Mouse (Mus musculus) bone marrow, adult 2 months (tissue): ENCODE measurements around the gene Amacr. TPM values are rescaled to one million over a fixed set of nuclear protein-coding genes. Genes with fewer than 3 reads are reported as not detected.

Experiments
- H3K27ac ChIP-seq: fragments of 200-500 bp; 2 replicates; pipeline ENCODE4 v1.5.1; 2012; ENCODE audit warnings: low read depth, mild to moderate bottlenecking, control low read depth, inconsistent platforms, low read length; ENCODE audit not compliant: control insufficient read depth, poor library complexity, insufficient read depth
- H3K4me1 ChIP-seq: fragments of 200-500 bp; 2 replicates; pipeline ENCODE4 v1.6.1; 2011; ENCODE audit warnings: low read length; ENCODE audit not compliant: control insufficient read depth, insufficient read depth
- H3K4me3 ChIP-seq: fragments of 200-500 bp; replicated peaks from 2 replicates; pipeline ENCODE3; 2011; ENCODE audit warnings: mild to moderate bottlenecking, low read depth, low read length, control low read depth; ENCODE audit not compliant: control insufficient read depth
- CTCF ChIP-seq: fragments of 200-500 bp; IDR thresholded peaks from 2 replicates; pipeline ENCODE4 v1.5.1; 2011; ENCODE audit warnings: low read length, control low read depth; ENCODE audit not compliant: control insufficient read depth, insufficient read depth
- POLR2A ChIP-seq: fragments of 200-500 bp; IDR thresholded peaks from 2 replicates; pipeline ENCODE4 v1.6.1; 2011; ENCODE audit warnings: low read depth, mild to moderate bottlenecking, control low read depth, low read length, borderline replicate concordance; ENCODE audit not compliant: control insufficient read depth
- WGBS: fragments of 180-500 bp; shearing (Covaris S2); methylation state at CpG from one replicate; pipeline ENCODE4 v1.1.7; 2018; 5-methylcytosine and 5-hydroxymethylcytosine counted together
- polyA plus RNA-seq: library from polyadenylated mRNA; stranded (reverse); fragments of >200 nt; gene quantifications from 2 replicates; pipeline ENCODE4 v1.2.4, GENCODE M21; 2011; ENCODE audit warnings: low replicate concordance; ENCODE audit not compliant: missing spikeins, insufficient read depth, insufficient read length

Gene Amacr
- polyA plus RNA-seq, 1 experiment: 2.1 TPM

DNA sequence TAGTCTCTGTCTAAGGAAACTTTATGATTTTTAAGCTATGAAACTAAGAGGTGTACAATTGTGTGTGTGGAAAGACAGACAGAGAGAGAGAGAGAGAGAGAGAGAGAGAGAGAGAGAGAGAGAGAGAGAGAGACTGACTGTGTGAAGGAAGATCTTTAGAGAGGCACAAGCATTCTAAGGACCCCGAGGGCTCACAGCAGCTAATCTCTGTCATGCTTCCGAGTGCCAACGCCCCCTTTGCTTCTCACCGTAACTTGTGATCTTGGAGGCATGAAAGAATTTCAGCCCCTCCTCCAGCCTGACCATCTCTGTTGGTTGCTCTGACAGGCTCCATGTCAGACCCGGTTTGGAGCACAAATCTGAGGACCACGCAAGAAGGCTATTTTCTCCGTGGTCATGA, 18.9 kb downstream of the Amacr start, which contains the start of gene Slc45a2:
Gene Slc45a2, plus strand, starts transcription at position 301 of the 400 bp plus-strand sequence.
- no peaks in the 10 kb centered on the region for H3K4me1 ChIP-seq
- H3K27ac ChIP-seq: no peak within 1 kb of the TSS
- no peak for TF ChIP-seq POLR2A
- TF ChIP-seq CTCF: no peak
- H3K4me3 ChIP-seq: no peak within 1 kb of the TSS
- WGBS: 78% methylated on average over 7 of the region's 7 CpGs

DNA sequence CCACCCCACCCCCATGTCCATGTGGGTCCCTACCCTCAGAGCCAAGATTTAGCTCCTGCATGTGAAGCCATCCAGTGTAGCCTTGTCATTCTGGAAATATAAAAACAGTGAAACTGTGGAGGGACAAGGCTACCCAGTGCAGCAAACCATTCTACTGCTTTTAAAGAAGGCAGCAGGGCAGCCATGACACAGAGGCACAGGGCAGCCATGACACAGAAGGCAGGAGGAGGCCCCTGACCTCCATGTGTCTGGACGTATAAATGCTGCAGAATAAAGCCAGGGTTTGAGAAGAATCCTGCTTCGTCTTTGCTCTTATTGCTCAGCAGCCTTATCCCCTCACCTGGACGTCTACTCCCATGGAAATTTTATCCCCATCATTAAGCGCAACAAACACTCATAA, 22.2 kb downstream of the Amacr start:
- H3K27ac ChIP-seq: no peak overlapping the region
- no peaks in the 10 kb centered on the region for H3K4me1 ChIP-seq
- no peak overlapping the region for H3K4me3 ChIP-seq
- WGBS: 79% methylated on average over 4 of the region's 4 CpGs
- TF ChIP-seq POLR2A (no peak), CTCF (no peak)

DNA sequence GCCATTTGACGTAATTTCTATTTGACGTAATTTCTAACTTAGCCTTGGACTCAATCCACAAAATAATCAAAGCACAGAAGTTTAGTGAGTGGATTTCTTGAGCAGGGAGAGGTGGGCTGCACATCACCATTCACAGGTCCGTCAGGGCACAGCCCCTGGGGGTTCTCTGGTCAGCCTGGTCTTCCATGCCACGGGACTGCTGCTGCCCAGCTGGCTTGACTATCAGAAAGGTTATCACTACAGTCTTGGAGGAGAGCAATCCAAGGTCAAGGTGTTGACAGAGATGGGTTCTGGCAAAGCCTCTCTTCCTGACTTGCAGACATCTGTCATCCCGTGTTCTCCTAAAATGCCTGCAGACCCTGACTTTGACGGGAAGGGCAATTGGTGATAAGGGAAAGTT, 23.1 kb downstream of the Amacr start:
- whole genome bisulfite sequencing: 79% methylated on average over 6 of the region's 6 CpGs
- no peak for TF ChIP-seq POLR2A
- TF ChIP-seq CTCF: no peak
- Histone ChIP-seq H3K4me3 (no peak overlapping the region), H3K4me1 (no peaks in the 10 kb centered on the region), H3K27ac (no peak overlapping the region)

- WGBS: 34% methylated on average over 5 of the region's 5 CpGs
- no peak for TF ChIP-seq POLR2A
- TF ChIP-seq CTCF: no peak
Measured at GRCm38 (mm10) chr15:11008756-11009155, 27.2 kb downstream of the Amacr start.

GRCm38 (mm10) chr15:11010976-11011548, 29.5 kb downstream of the Amacr start:
- no peak overlapping the region for H3K27ac ChIP-seq
- 82% methylated on average over 11 of the region's 11 CpGs for WGBS
- no peak for TF ChIP-seq CTCF
- no peak for TF ChIP-seq POLR2A
- H3K4me1 ChIP-seq: no peaks in the 10 kb centered on the region
- no peak overlapping the region for H3K4me3 ChIP-seq

More at GRCm38 (mm10) chr15:11008756-11009155, 27.2 kb downstream of the Amacr start:
- H3K4me3 ChIP-seq: no peak overlapping the region
- no peak overlapping the region for H3K27ac ChIP-seq
- no peaks in the 10 kb centered on the region for H3K4me1 ChIP-seq

DNA sequence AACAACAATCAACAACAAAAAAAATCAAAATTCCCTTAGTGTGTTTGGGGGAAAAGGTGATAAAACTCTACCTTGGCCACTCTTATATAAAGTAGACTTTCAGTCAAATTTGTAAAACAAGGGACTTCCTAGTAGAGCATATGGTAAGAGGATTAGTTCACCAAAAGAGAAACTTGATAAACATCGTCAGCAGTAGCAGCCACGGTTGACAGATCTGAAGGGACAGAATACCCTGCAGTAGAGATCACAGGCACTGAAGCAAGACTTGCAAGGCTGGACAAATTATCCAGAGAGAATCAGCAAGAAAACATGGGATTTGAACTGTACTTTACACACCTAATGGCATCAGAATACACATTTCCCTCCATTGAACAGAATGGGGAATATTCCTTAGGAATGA, 33.4 kb downstream of the Amacr start:
- no peaks in the 10 kb centered on the region for H3K4me1 ChIP-seq
- H3K4me3 ChIP-seq: no peak overlapping the region
- 61% methylated on average over 2 of the region's 2 CpGs for WGBS
- TF ChIP-seq CTCF (no peak), POLR2A (no peak)
- H3K27ac ChIP-seq: no peak overlapping the region

- Histone ChIP-seq H3K4me1 (no peaks in the 10 kb centered on the region), H3K27ac (no peak overlapping the region), H3K4me3 (no peak overlapping the region)
- TF ChIP-seq POLR2A (no peak), CTCF (no peak)
- WGBS: 69% methylated on average over 4 of the region's 4 CpGs
Measured at GRCm38 (mm10) chr15:11026801-11027561, 45.4 kb downstream of the Amacr start.

DNA sequence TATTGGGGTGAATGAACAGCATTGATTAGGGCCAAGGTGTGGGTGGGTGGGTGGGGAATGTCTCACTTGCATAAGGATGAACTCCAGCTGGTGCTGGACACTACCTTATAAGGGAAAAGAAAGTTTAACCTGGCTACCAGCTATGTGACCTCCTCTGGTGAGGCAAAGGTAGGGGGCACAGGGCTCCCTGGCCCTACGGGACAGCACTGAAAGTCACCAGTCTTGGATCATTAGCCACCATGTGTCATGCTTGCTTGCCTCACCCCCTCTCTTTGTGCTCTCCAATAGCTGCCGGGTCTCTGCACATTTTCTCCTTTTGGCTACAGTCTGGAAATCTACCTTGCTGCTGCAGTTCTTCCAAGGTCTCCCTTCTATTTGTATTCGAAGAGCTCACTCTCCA, 48.6 kb downstream of the Amacr start:
- Histone ChIP-seq H3K27ac (no peak overlapping the region), H3K4me1 (no peaks in the 10 kb centered on the region), H3K4me3 (no peak overlapping the region)
- WGBS: 69% methylated on average over 3 of the region's 3 CpGs
- TF ChIP-seq CTCF (no peak), POLR2A (no peak)

GRCm38 (mm10) chr15:11035947-11036474, 54.5 kb downstream of the Amacr start:
- WGBS: 4% methylated on average over 33 of the region's 34 CpGs
- no peaks in the 10 kb centered on the region for H3K4me1 ChIP-seq
- no peak overlapping the region for H3K27ac ChIP-seq
- H3K4me3 ChIP-seq: no peak overlapping the region
- TF ChIP-seq CTCF (no peak), POLR2A (no peak)
